Mouse (Mus musculus) left cerebral cortex, adult 9 months (tissue): ENCODE measurements around the gene Hist1h2ad.
A peak's percentile ranks its signal among the peaks of the same experiment; 100 is the strongest.
"Not testable (repeated sequence)": the region's sequence is repeated elsewhere in the genome, so short reads cannot be mapped to it uniquely, and the experiment has no call there.

Experiments used
- DNase-seq, 2 experiments: peaks; one replicate each; pipeline ENCODE4 v3.0.0; 2022; ENCODE audit warnings: low spot score in 2 of 2

Gene Hist1h2ad

DNA sequence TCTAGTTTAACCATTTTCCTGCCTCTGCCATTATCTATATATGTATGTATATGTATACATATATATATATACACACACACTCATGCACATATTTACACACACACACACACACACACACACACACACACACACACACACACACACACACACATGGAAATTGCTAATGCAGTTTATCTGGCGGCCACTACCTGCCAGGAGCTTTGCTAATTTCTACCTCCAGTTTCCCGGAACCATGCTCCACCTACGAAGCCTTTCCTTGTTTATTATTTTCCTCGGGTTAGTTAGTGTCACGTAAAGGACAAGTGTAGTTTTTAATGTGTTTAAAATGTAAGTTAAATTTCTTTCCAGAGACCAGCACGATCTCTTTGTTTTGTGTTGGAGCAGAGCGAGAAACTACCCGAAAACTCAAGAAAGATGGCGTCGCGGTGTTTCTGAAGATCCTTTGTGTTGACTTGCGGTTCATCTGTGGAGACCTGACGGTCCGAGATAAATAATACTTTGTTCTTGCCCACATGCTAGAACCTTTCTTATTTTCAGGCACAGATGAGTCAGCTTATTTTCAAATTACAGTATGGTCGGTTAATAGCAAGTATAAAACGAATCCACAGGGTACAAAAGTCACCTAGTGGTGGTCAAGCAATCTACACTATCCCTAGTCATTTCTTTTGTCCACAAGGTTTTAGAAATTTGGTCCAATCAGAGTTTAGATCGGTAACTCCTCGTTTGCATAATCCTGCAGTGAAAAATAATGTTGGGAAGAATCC, 11.3 kb upstream of the Hist1h2ad start:
- peak in 1 of 2 experiments; percentile 49 for DNase-seq

DNA sequence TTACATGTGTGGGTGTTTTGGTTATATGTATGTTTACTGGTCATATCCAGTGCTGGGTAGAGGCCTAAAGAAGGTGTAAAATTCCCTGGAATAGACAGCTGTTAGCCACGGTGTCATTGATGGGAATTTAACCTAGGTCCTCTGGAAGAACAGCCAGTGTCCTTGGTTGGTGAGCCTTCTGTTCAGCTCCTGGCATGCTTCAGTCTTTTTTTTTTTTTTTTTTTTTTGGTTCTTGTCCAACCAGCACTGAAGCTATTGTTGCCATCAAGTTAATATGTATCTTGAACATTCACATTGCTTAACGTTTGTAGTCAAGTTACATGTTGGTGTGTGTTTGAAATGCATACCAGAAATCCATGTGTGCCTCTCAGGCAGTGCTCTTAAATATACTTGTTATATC, 9.7 kb upstream of the Hist1h2ad start:
- DNase-seq, result no peak

DNA sequence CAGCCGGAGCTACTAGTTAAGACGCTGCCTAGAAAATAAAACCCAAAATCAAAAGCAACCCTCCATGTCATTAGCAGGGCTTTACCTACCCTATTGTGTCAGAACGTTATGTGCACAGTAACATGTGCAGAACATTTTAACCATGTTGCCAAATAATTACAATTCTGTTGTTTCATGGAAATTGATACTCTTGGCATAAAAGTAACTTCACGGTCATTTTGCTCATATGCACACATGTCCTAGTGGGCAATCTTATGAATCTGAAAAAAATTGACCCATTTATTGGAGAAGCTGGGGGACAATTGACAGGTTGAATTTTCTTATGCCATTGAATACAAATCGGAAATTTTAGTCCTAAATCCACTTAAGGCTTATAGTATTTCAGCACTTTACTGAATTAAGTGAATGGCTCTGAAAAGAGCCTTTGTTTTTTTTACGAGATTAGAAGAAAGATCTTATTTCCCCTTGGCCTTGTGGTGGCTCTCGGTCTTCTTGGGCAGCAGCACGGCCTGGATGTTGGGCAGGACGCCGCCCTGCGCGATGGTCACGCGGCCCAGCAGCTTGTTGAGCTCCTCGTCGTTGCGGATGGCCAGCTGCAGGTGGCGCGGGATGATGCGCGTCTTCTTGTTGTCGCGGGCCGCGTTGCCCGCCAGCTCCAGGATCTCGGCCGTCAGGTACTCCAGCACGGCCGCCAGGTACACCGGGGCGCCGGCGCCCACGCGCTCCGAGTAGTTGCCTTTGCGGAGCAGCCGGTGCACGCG, 3.7 kb upstream of the Hist1h2ad start:
- not testable (repeated sequence) for DNase-seq

DNA sequence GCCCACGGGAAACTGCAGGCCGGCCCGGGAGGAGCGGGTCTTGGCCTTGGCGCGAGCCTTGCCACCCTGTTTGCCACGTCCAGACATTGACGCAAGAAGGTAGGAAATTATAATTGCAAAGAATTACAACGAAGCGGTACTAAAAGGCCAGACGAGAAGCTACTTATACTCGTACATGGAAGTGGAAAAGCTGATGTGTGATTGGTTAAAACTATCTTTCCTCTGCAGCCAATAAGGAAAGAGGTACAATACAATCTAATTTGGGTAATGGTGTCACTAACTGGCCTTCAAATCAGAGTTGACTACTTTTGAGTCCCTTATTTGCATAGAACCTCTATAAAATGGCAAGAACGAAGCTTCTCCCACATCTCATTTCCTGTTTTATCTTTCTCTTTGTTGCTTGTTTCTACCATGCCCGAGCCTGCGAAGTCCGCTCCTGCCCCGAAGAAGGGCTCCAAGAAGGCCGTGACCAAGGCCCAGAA, 3.1 kb upstream of the Hist1h2ad start, which contains the start of the genes Hist1h2ae and Hist1h2bg:
TSS of gene Hist1h2ae (minus strand) at position 199 of the 482 bp plus-strand sequence.
TSS of gene Hist1h2bg (plus strand) at position 375 of the 482 bp plus-strand sequence.
- peak; percentile 86 to 94 for DNase-seq

DNA sequence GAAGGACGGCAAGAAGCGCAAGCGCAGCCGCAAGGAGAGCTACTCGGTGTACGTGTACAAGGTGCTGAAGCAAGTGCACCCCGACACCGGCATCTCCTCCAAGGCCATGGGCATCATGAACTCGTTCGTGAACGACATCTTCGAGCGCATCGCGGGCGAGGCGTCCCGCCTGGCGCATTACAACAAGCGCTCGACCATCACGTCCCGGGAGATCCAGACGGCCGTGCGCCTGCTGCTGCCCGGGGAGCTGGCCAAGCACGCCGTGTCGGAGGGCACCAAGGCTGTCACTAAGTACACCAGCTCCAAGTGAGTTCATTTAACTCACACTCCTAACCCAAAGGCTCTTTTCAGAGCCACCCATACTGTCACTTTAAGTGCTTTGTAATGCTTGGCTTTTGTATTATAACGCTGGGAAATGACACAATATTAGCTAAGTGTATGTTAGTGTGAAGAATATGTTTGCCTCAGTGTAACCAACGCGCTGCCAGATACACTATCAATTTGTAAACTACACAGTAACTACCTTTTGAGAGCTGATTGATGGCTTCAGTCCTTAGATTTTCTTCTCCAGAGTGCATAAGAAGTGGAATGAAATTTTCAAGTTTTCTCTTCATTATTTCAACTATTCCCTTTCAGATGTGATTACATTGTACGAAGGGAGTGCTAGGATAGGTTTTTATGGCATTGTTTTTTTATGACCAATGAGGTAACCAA, 2.5 kb upstream of the Hist1h2ad start:
- DNase-seq, result not testable (repeated sequence)

DNA sequence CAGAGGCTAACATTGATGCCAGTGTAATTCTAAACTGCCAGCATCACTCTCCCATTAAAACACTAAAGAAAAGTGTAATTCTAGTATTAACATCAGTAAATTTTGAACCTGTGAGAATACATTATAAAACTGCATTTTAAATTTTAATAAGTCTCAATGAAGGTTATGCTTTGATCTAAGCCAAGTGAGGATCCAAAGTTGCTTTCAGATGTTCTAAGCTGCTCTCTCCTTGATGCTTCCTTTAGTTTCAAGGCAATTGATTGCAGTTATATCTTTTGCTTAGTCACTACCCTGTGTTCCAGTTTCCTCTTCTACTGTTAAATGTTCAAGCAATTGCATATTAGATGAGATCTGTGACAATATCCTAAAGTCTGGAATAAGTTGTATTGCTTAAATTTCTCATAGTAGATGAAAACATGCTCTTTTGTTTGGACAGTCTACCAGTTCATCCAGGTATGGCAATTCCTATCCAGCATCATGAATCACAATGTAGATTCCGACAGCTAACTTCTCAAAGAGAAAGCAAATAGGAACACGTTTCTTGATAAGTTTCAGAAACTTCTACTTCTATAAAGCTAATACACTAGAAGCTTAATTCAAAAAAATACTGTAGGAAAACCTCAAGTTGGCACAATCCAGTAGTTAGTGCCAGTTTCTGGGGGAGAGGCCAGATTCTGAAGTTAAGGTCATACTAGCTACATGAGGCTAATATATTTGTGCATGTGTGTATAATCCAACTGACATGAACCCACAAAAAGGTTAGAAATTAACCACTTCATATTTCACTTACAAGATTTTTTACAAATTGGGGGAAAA, 1.8 kb upstream of the Hist1h2ad start:
- DNase-seq, result no peak

DNA sequence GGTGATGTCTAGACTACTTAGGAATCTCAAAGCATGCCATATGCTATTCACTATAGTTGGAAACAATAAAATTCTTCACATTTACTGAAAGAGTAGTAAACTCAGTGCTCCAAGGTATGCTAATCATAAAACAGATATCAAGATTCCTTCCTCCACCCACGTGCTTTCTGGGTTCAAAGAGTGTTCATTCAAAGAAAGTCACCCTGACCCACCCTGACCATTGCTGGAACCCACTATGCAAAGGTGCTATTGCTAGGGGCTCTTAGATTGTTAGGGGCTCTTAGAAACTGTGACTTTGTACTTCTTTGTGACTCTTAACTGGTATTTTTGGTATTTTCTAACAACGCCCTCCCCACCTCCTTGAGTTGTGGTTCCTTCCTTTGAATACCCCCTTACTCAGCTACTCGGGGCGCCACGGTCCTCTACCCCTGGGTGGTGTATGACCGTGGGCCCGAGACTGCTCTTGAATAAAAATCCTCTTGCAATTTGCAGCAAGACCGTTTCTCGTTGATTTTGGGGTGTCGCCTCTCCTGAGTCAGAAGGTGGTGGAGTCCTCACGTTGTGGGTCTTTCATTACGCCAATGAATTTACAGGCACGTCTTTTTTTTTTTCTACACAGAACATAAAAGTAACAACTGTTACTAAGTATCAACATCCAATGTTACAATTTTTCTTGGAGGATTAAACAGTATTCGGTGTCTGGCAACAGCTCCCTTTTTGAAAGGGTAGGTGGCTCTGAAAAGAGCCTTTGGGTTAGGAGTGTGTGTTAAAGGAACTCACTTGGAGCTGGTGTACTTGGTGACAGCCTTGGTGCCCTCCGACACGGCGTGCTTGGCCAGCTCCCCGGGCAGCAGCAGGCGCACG, 915 bp upstream of the Hist1h2ad start:
- not testable (repeated sequence) for DNase-seq

DNA sequence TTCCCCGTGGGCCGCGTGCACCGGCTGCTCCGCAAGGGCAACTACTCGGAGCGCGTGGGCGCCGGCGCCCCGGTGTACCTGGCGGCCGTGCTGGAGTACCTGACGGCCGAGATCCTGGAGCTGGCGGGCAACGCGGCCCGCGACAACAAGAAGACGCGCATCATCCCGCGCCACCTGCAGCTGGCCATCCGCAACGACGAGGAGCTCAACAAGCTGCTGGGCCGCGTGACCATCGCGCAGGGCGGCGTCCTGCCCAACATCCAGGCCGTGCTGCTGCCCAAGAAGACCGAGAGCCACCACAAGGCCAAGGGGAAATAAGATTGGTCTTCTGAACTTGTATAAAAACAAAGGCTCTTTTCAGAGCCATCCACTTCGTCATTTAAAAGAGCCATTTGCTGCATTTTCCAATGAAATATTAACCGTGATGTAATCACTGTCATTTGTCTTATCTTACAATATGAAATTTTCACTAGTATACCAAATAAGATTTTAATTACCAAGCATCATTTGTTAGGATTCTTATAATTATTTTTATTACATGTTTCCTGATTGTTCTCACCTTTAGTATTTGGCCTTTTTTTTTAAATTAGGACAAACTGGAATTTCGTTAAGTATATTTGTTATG, 477 bp downstream of the Hist1h2ad start:
- DNase-seq, result not testable (repeated sequence)

DNA sequence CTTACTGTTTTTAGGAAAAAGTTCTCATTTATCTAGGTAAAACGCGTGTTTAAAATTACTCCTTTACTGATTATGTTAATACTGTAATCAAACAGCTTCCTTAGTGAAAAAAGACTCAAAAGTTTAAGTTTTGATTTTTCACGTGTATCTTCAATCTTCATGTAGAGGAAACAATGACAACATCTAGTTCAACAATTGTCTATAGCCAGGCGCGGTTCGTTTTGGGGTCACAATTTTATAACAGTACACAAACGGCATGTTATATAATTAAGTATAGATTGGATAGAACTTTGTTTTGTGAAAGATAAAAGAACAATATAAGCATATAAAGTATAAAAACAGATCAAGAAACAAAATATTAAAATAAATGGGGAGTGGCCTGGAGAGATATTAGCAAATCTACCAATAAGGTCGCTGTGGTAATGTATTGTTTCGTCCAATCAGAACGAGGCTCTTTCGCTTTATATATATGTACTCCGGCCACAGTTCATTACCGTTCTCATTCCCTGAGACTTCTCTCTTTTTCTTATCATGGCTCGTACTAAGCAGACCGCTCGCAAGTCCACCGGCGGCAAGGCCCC, 1.2 kb downstream of the Hist1h2ad start, which contains the start of gene Hist1h3d:
TSS of gene Hist1h3d (plus strand) at position 493 of the 581 bp plus-strand sequence.
- peak; percentile 69 to 83 for DNase-seq

DNA sequence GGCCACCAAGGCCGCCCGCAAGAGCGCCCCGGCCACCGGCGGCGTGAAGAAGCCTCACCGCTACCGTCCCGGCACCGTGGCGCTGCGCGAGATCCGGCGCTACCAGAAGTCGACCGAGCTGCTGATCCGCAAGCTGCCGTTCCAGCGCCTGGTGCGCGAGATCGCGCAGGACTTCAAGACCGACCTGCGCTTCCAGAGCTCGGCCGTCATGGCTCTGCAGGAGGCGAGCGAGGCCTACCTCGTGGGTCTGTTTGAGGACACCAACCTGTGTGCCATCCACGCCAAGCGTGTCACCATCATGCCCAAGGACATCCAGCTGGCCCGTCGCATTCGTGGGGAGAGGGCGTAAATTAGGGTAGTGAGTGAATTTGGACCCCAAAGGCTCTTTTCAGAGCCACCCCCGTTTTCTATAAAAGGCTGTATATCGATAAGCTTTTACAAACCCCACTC, 1.7 kb downstream of the Hist1h2ad start:
- DNase-seq, result not testable (repeated sequence)

DNA sequence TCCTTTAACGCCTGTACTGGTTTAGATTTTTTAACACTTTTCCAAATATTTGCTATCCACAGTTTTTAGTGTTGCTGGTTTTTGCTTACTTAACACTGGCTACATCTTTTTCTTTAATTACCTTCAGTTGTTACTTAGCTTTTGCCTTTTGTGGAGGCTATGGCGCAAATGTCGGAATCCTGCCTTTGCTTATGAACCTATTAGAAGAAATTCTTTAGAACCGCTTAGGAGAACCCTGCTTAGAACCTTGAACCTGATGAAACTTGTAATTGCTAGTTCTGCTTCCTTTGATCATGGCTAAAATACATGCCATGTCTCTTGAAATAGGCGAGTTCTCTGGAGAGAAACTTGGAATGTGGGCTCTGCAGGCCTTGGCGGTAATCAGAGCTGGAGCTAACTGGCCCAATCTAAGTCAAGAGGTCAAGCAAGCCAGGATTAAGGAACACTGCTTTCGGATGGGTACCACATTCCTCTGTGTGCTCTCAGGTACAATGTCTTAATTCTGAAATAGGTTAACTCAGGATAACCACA, 2.2 kb downstream of the Hist1h2ad start:
- DNase-seq, result no peak

DNA sequence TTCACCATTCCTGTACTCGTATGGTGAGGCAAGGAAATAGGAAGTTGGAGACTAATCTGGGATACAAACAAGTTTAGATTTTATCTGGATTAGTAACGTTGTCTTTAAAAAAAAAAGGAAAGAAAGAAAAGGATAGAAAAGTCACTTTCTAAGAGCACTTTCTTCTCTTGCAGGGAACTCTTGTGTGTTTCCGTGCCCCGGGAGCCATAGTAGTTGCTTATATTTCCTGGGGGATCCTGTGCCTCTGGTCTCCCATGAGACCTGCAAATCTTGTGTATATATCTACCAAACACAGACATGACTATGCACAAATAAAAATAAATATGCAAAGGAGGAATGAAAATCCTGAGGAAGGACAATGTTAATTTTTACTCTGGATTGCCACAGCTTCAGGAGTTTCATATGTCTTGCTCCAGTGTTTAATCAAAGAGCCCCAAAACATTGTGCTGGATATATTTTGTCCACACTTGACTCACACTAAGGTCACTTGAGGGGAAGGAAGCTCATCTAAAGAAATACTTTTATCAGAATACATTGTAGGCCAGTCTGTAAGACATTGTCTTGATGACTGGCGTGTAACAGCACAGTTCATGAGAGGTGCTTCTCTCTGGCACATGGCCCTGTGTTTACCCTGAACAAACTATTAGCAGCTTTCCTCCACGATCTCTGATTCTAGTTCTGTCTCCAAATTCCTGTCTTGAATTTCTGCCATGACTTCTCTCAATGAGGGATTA, 2.9 kb downstream of the Hist1h2ad start:
- DNase-seq, result no peak

DNA sequence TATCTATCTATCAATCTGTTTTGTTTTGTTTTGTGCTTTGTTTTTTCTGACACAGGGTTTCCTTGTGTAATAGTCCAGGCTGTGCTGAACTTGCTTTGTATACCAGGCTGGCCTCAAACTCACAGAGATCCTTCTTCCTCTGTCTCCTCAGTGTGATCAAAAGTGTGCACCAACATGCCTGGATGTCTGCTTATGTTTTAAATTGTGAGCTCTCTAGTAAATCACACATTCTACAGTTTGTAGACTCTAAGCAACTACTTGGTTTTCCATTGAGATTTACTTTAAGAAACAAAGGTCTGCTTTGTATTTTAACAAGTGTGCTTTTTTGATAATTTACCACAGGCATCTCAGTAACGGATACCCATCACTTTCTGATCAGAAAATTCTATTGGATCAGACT, 3.7 kb downstream of the Hist1h2ad start:
- no peak for DNase-seq

DNA sequence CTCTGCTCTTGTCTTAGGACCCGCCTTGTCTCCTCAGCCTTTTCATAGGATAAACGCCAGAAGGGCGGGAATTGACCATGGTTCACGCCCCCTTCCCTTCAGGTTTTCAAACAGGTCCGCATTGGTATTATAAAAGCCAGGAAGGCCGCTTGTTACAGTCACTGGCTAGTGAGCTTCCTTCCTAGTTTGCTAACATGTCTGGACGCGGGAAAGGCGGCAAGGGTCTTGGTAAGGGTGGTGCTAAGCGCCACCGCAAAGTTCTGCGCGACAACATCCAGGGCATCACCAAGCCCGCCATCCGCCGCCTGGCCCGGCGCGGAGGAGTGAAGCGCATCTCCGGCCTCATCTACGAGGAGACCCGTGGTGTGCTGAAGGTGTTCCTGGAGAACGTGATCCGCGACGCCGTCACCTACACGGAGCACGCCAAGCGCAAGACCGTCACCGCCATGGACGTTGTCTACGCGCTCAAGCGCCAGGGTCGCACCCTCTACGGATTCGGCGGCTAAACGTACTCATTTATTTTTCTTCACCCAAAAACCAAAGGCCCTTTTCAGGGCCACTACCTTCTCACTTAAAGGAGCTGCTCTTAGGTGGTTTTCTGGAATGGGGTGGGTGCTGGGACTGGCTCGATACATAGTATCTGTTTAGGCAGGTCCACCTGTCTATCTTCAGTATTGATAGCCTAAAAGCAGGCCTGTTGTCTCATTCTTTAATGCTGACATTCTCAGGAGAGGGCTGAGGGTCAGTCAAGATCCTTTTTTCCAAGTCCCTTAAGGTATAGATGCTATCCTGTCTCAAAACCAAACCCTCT, 7.4 kb downstream of the Hist1h2ad start, which contains the start of gene Hist1h4d:
TSS of gene Hist1h4d (plus strand) at position 191 of the 811 bp plus-strand sequence.
- peak; percentile 96 to 99 for DNase-seq

DNA sequence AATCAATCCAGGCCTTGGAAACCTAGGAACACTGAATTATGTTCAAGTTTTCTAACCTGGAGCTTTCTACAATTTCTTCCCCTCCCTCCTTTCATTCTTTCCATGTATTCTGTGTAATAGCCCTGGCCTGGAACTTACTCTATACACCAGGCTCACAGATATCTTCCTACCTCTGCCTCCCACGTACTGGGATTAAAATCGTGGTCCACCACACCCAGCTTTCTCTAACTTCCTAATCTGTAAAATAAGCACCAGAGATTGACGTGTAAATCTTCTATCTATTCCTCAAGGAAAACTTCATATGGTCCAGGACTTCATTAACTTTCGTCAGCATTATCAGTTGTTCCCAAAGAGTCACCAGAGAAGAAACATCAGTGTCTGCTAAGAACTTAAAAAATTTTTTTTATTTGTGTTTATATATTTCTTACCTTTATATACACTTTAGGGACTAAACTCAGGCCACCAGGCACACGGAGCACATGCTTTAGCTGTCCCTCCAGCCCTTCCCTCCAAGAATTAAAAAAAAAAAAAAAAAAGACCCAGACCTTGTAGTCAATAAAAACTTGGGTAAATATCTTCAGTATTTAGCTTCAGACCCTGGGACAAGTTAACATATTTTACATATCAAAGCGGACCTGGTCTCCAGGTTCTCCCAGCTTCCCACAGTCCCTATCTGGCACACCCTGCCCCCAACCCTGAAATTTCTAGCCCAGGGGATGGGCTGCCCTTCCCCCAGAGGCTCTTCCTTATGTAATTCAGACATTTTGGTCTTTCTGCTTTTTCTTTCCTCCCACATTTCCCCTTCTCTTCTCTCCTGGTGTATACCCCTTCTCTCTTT, 8.3 kb downstream of the Hist1h2ad start:
- no peak for DNase-seq

DNA sequence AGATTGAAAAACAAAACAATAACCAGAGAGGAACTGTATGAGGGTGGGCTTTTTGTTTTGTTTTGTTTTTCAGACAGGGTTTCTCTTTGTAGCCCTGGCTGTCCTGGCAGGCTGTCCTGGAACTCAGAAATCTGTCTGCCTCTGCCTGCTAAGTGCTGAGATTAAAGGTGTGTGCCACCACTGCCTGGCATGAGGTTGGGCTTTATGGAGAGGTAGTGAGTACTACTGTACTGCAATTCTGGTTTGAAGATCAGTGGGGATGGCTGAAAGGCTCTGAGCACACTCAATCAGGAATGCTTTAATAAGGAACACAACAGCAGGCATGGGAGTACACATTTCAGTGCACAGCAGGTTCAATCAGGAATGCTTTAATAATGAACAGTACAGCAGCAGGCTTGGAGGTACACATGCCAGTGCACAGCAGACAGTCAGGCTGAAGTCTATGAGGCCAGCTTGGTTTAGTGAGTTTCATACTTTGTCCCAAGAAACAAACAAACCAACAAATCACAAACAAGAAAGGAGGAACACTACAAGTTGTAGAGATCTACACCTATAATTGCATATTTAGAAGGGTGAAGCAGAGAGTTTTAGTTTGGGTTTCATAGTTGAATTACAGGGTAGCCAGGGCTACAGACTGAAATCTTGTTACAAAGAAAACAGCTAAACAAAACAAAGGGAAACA, 9.3 kb downstream of the Hist1h2ad start:
- no peak for DNase-seq
